Mouse (Mus musculus): ENCODE results near the gene Ubb. TPM values are rescaled to one million over a fixed set of nuclear protein-coding genes. Genes with fewer than 3 reads are reported as not detected.

Ubb gene
- total RNA-seq, 1 experiment from 2014 or later: 1,185 TPM

DNA sequence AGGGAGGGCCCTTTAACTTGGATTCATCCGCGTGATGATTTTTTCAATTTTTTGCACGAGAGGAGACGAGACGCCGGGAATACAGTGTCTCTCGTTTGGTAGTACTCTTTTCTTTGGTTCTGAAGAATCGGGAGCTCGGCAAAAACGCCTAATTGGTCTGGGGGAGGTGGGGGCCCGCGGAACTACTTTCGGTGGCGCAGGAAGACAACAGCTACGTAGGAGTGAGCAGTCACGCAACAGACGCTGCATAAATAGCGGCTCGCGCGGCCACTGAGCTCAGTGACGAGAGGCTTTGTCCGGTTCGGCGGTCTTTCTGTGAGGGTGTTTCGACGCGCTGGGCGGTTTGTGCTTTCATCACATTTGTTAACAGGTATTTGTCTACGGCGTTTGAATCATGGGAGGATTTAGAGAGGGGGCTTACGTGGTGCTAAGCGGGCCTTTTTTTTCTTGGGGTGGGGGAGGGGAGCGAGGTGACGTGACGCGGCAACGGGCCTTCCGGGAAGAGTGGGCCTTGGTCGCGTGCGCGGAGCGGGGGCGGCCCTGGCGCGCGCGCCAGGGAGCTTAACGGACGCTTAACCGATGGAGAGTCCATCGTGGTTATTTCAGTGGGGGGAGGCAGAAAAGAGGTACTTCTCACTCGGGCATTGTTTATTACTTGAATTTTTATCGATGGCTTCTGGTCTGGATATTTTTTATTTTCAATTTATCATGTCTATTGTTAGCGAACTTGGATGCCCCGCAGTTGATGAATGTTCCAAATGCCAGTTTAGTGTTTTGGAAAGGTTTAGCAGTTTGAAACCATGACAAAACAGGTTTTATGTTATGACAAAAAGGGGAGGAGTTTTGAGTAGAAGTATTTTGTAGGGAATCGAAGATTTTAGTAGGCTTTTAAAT is 502 bp downstream of the Ubb start:
- peak; percentile 94 for DNase-seq

GRCm38 (mm10) chr11:62553186-62553585 is 2.2 kb downstream of the Ubb start:
- no peak for DNase-seq

DNA sequence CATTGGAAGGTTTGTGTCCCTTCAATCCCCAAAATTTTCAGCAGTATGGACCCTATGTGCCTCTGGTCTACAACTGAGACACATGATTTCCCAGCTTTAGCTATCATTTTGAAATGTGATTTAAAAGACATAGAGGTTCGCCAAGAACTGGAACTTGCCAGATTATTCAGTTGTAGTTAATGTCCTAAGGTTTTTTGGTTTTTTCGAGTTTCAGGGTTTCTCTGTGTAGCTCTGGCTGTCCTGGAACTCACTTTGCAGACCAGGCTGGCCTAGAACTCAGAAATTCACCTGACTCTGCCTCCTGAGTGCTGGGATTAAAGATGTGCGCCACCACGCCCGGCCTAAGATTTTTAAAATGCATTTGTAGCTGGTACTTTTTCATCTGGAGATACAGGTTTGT is 2.7 kb downstream of the Ubb start:
- no peak for DNase-seq

GRCm38 (mm10) chr11:62554163-62554855 is 3.3 kb downstream of the Ubb start:
- DNase-seq: no peak

DNA sequence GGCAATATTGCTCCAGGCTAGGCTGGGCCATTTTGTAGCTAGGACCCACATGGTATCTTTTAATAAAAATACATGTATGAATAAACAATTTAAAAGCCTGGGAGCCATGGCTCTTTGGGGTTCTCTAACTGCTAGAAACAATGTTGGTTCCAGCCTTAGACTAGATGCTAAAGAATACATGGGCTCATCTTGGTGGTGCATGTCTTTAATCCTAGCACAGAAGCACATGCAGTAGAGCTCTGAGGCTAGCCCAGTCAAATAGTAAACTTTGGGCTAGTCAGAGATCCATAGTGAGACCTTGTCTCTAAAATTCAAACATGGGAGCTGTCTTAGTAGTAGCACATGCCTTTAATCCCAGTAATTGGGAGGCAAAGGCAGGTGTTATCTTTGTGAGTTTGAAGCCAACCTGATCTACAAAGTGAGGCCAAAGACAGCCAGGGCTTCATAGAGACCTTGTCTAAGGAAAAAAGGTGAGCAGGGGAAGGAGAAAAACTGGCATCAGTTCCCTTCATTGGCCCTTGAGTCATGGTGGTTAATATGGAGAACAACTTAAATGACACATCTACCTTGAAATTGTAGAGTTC is 4.1 kb downstream of the Ubb start:
- DNase-seq: no peak

- DNase-seq: peak; percentile 55
Observed at GRCm38 (mm10) chr11:62555896-62556412, 5.0 kb downstream of the Ubb start.

- no peak for DNase-seq
Observed at GRCm38 (mm10) chr11:62557205-62557604, 6.2 kb downstream of the Ubb start.

GRCm38 (mm10) chr11:62558152-62558551 is 7.2 kb downstream of the Ubb start:
- no peak for DNase-seq

DNA sequence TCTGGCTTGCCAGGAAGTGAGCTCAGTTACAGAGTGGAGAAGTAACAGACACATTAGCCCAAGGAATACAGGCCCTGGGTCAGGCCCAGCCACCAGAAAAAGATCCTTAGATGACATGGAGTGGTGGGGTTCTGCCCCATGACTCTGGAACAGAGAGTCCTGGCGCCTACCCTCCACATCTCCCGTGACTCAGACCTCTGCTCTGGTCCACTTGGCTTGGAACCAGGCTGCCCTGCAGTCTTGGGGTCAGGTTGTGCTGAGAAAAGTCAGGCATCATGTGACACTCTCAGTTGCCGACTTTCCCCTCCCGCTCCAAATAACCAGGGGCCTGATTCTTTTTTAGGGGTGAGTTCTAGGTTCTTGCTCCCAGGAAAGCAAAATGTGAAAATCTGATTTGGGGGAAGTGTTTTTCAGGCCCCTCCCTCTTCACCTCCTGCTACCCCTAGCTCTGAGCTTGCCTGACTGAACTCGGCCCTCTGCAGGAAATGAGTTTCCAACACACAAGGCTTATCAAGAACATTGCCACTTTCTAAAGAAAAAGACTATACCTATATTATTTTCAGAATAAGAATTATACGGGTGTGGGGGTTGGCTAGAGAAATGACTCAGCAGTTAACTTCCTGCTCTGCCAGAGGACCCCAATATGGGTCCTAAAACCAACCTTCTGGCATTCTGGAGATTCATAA is 8.1 kb downstream of the Ubb start:
- peak; percentile 83 for DNase-seq

DNA sequence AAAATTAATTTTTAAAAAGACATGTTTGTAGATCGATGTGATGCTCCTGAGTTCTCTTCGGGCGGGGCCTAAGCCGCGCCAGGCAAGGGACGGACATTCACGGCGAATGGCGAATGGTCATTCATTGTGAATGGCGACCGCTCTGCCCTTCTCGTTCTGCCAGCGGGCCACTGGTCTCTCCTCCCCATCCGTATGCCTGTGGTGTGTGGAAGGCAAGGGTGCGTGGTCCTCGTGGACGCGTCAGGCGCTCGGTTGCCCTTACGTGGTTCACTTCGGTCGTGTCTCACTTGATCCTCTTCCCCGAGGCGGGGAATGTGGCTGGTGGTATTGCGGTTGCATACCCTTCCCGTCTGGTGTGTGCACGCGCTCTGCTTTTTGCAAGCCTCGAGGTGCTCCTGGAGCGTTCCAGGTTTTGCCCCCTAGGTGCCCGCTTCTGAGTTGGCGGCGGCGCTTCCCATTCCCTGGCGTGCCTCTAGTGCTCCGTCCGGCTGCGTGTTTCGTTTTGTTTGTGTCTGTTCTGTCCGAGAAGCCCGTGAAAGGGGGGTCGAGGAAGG is 9.6 kb downstream of the Ubb start:
- no peak for DNase-seq

- DNase-seq: no peak
Observed at GRCm38 (mm10) chr11:62563590-62563989, 12.6 kb downstream of the Ubb start.

- no peak for DNase-seq
Observed at GRCm38 (mm10) chr11:62565747-62566146, 14.8 kb downstream of the Ubb start.

DNA sequence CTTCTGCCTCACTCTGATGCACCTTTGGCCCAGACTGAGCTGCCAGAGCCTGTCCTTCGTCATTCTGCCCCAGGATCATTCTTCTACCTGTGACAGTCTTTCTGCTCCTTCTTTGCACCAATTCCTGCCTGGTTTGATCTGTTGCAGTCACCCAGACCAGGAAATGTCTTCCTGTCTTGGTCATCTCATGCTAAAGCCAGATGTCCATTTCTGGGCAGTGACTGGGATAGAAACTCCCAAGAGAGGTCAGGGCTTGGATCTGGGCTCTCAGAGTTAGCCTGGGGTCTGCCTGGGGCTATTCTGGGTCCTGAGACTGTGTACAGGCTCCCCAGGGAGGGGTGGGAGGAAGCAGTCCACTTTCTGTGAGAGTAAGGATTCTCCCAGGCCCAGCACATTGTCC is 15.2 kb downstream of the Ubb start:
- DNase-seq: no peak

DNA sequence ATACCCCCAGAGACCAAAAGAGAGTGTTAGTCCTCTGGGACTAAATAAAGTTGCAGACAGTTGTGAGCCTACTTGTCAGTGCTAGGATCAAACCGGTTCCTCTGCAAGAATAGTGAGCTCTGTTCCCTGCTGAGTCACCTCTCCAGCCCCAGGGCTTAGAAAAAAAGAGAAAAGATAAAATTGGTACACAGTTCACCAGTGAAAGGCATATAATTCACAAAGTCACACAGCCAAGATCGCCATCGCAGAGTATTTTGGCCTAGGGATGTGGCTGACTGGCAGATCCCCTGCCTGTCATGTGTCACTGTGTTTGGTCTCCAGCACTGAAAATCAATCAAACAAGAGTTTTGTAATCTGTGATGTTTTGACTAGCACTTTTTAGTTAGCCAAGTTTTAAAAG is 17.3 kb downstream of the Ubb start:
- DNase-seq: no peak

- DNase-seq: no peak
Observed at GRCm38 (mm10) chr11:62573959-62574702, 23.2 kb downstream of the Ubb start, which contains the start of gene Trpv2. Gene Trpv2 (plus strand): TSS chr11:62574486.

- no peak for DNase-seq
Observed at GRCm38 (mm10) chr11:62574703-62575085, 23.7 kb downstream of the Ubb start.

DNA sequence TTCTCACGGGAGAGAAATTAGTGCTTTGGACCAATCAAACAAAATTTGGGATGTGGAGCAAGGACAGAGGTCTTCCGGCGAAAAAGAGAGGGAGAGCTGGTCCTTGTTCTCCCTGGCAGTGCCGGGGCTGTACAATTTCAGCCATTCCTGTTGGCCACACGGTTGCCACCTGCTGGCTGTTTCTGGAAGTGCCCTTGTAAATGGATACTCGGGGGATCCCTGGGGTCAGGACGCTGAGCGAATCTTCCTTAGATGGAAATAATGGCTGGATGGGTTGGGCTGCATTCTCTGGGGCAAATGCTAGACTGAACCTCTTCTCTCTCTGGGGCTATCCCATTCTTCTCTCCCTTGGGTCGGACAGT is 24.3 kb downstream of the Ubb start:
- peak; percentile 90 for DNase-seq

- DNase-seq: peak; percentile 61
Observed at GRCm38 (mm10) chr11:62575659-62576438, 24.9 kb downstream of the Ubb start.

DNA sequence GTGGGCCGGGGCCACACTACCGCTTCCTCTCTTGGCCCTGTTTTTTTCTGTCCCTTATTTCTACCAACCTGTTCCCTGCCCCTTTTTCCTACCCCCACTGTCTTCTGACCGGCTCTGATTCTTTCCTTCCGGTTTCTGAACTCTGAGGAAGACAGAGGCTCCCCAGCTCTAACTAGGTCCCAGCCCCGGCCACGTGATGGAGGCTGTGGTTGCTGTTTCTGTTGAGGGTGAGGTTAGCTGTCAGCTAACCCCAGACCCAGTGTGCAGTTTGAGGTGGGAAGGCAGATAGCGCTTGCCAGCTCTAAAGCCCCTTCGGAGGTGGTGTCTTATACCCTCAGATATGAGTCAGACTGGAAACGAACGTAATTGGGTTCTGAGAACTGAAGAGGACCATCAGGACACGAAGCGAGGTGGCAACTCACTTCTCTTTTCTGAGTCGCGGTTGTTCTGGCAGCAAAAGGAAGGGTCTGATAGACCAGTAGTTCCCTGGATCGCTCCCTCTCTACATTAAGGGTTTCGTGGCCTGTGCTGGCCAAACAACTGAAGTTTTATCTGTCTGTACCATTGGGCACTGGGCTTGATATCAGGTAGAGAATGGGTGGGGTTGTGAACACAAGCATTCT is 25.7 kb downstream of the Ubb start:
- no peak for DNase-seq

- DNase-seq: no peak
Observed at GRCm38 (mm10) chr11:62583031-62583430, 32.1 kb downstream of the Ubb start.

Data from adrenal gland, postnatal 14 days (tissue).